Mouse (Mus musculus) neural tube, embryonic 13.5 days (tissue): ENCODE measurements at regions not wholly inside any gene's neighbourhood (a gene's known extent, or its start where the extent isn't known, plus 50 kb on each side); places are given as distances from the start of the nearest gene placed in this dataset.

Experiments
- ATAC-seq: fragments of 200-750 bp; cut with Nextera tagmentation; 2 replicates; pipeline ENCODE4 v1.8.0; 2017; ENCODE audit warnings: low read depth, mild to moderate bottlenecking, moderate TSS enrichment, moderate library complexity
- H3K27ac ChIP-seq: fragments of 300-500 bp; sonication (generic); replicated peaks from 2 replicates; pipeline ENCODE4 v1.5.1; 2015; ENCODE audit warnings: moderate library complexity, mild to moderate bottlenecking, inconsistent platforms
- H3K27me3 ChIP-seq: fragments of 300-500 bp; sonication (generic); 2 replicates; pipeline ENCODE4 v1.6.1; 2015; ENCODE audit warnings: mild to moderate bottlenecking, inconsistent platforms
- H3K36me3 ChIP-seq: fragments of 300-500 bp; sonication (generic); 2 replicates; pipeline ENCODE4 v1.6.1; 2015; ENCODE audit warnings: mild to moderate bottlenecking, inconsistent platforms
- H3K4me1 ChIP-seq: fragments of 300-500 bp; sonication (generic); replicated peaks from 2 replicates; pipeline ENCODE4 v1.6.1; 2015; ENCODE audit warnings: inconsistent platforms
- H3K4me2 ChIP-seq: fragments of 300-500 bp; sonication (generic); 2 replicates; pipeline ENCODE4 v1.6.1; 2015; ENCODE audit warnings: inconsistent platforms, mild to moderate bottlenecking, moderate library complexity
- H3K4me3 ChIP-seq: fragments of 300-500 bp; sonication (generic); 2 replicates; pipeline ENCODE4 v1.5.1; 2015; ENCODE audit warnings: mild to moderate bottlenecking, inconsistent platforms
- H3K9ac ChIP-seq: fragments of 300-500 bp; sonication (generic); 2 replicates; pipeline ENCODE4 v1.6.1; 2015; ENCODE audit warnings: moderate library complexity, mild to moderate bottlenecking, inconsistent platforms
- H3K9me3 ChIP-seq: fragments of 300-500 bp; sonication (generic); 2 replicates; pipeline ENCODE4 v1.6.1; 2016; ENCODE audit warnings: inconsistent platforms
- WGBS: fragments of 180-500 bp; shearing (Covaris S2); methylation state at CpG from one replicate; pipeline ENCODE4 v1.1.7; 2015; 5-methylcytosine and 5-hydroxymethylcytosine counted together

DNA sequence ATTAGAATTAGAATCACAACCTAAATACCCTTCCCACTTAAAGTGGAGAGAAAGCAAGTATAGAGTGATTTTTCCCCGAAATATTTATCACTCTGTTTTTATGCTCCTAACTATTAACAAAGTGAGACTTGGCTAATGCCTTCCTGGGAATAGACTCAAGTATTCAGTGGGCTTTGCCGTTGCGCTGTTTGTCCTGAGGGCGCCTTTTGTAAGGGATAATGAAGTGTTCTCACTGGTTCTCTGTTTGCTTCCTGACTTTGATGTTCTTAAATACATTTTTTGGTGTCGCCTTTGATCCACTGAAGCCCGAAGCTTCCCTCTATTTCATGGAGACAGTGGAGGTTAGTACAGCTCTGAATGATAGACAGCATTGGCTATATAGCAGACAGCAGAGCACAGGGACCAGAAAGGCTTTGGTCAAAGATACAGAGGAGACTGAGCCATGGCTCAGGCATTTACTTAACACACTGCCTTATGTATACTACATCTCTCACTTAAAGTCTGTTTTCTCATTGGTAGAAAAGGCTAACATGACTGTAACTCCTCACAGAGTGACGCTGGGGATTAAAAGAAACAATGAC is 63.0 kb upstream of the Stxbp6 start:
- H3K4me1 ChIP-seq, result 0 out of 2 replicates have a peak, but pooled peaks cover 5% of the 10 kb centered on the region
- no peak for ATAC-seq
- 64% methylated on average over 7 of the region's 7 CpGs for WGBS
- H3K4me3 ChIP-seq, result no peak overlapping the region
- H3K36me3 ChIP-seq, result no peaks in the 10 kb centered on the region
- H3K9me3 ChIP-seq, result no peaks in the 10 kb centered on the region
- H3K27me3 ChIP-seq, result no peaks in the 10 kb centered on the region
- no peak overlapping the region for H3K4me2 ChIP-seq
- no peak overlapping the region for H3K27ac ChIP-seq
- no peak overlapping the region for H3K9ac ChIP-seq

DNA sequence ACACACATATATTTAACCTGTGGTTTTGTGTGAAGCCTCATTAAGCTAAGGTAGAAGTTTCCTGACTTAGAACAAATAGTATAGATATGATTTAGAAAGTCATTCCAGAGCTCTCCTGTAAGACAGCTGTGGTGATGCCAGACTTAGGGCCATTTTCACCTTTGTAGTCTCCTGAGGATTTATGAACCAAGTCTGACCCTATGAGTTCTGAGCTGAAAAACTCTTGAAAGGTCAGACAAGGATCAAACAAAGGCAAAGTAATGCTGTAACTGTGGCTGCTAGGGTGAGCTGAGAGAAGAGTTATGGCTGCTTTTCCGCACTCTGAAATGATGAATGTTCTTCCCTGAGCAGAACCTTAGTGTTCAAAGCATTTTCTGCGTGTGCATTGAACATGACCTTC is 58.9 kb upstream of the Stxbp6 start:
- no peak for ATAC-seq

DNA sequence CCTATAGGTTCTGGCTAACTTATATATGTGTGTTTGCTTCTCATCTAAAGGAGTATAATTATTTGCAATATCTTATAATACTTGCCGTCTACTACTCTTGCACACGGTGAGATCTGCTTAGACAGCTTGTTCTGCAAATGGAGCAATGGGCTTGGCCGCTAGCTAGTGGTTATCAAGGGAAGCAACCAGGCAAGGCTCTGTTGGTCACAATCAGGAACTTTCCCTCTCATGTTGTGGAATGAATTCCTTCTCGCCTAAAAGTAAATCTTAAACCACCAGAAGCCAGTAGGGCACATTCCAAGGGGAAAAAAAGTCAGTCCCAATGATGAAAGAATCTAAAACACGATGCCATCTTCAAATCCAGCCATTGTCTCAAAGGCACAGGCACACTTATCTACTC is 56.6 kb upstream of the Stxbp6 start:
- 87% methylated on average over 5 of the region's 5 CpGs for WGBS
- no peak for ATAC-seq
- no peaks in the 10 kb centered on the region for H3K9me3 ChIP-seq
- 0 out of 2 replicates have a peak, but pooled peaks cover 5% of the 10 kb centered on the region for H3K4me1 ChIP-seq
- no peak overlapping the region for H3K4me2 ChIP-seq
- no peak overlapping the region for H3K9ac ChIP-seq
- no peak overlapping the region for H3K27ac ChIP-seq
- no peak overlapping the region for H3K4me3 ChIP-seq
- H3K27me3 ChIP-seq, result no peaks in the 10 kb centered on the region
- no peaks in the 10 kb centered on the region for H3K36me3 ChIP-seq

More for the DNA sequence above, 58.9 kb upstream of the Stxbp6 start:
- 18% methylated on average over 2 of the region's 2 CpGs for WGBS
- H3K36me3 ChIP-seq, result no peaks in the 10 kb centered on the region
- 0 out of 2 replicates have a peak, but pooled peaks cover 5% of the 10 kb centered on the region for H3K4me1 ChIP-seq
- no peak overlapping the region for H3K9ac ChIP-seq
- no peak overlapping the region for H3K27ac ChIP-seq
- H3K9me3 ChIP-seq, result no peaks in the 10 kb centered on the region
- no peak overlapping the region for H3K4me2 ChIP-seq
- no peak overlapping the region for H3K4me3 ChIP-seq
- no peaks in the 10 kb centered on the region for H3K27me3 ChIP-seq

DNA sequence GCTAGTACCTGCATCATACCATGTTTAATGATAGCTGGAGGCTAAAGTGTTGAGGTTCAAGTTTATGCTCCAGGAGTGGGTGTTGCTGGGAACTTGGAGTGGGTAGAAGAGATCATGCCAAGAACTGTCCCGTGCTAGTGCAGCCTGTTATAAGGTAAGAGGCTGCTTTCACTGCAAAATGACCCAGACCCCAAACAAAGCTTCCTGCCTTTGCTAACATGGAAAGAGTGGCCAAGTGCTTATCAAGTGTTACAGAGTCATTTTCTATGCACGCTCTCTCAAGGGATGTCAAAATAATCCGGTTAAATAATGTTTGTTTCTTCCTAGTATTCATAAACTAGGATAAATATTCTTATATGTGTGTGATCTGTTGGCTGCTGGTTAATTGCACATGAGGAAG is 51.4 kb upstream of the Stxbp6 start:
- Histone ChIP-seq H3K27ac (no peak overlapping the region), H3K4me3 (no peak overlapping the region), H3K36me3 (no peaks in the 10 kb centered on the region), H3K9ac (no peak overlapping the region), H3K4me2 (no peak overlapping the region), H3K9me3 (no peaks in the 10 kb centered on the region), H3K4me1 (no peaks in the 10 kb centered on the region), H3K27me3 (no peaks in the 10 kb centered on the region)
- ATAC-seq, result no peak
- 86% methylated on average over 3 of the region's 3 CpGs for WGBS
